Mouse (Mus musculus): ENCODE data around the gene Plcg1.

Plcg1 gene

DNA sequence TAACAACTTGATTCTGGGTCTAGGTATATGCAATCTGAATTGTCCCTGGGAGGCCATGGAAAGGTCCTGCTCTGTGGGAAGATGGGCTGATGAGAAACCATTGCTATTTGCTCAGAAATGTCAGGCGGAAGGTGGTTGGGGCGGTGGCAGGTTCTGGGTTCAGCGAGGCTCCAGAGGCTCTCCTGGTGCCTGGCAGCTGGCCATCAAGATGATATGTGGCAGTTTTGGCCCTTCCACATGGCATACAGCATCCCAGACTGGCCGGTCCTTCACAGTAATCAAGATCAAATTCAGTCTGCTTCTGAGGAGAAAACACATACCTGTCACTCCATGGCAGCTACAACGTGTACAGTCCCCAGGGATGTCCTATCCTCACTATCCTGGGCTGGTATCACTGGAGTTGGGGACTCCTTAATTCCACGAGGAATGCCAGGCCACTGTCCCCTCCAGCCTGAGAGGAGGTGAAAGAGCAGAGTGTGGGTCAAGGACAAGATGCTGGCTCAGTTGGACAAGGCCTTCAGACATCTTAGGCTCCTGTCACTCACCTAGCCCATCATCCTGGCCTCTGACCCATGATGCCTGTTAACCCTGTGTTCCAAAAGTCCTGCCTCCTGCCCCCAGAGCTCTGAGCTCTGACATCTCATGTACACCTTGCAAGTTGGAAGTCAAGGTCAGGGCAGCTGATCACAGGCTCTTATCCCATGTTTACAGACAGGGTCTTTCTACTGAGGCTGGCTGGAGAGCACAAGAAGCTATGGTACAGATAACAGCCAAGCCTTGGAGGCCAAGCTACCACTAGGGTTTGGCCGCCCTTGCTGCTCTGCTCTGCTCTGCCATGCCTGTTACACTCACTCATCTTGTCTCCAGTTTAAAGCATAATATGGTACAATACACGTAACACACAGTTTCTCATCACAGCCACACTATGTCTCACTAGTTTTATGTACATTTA lies 40.5 kb downstream of the Plcg1 start:
- DNase-seq, result no peak

- no peak for DNase-seq
Observed at GRCm38 (mm10) chr2:160778034-160778433, 46.9 kb downstream of the Plcg1 start.

GRCm38 (mm10) chr2:160780154-160780833 lies 49.2 kb downstream of the Plcg1 start:
- peak in 1 of 2 experiments; percentile 39 for DNase-seq

GRCm38 (mm10) chr2:160780834-160781219 lies 49.7 kb downstream of the Plcg1 start:
- DNase-seq, result no peak

GRCm38 (mm10) chr2:160786333-160786732 lies 55.2 kb downstream of the Plcg1 start:
- no peak for DNase-seq

DNA sequence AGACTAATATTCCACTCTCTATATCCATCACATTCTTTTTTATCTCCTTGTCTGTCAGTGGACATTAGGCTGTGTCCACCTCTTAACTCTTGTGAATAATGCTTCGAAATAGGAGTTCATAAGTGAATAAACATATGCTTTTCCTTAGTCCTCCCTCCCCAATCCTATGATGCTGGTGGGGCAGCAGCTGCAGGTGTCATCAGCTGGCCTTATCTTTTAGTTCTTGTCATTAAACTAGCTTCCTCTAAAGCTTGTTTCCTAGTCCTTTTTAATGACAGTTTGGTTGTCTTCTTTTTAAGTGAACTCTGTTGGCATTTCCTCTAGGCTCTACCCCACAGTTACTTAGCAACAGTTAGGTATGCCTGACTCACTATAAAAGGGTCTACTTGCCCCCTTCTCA lies 57.9 kb downstream of the Plcg1 start:
- DNase-seq, result no peak

GRCm38 (mm10) chr2:160789741-160790140 lies 58.6 kb downstream of the Plcg1 start:
- DNase-seq, result no peak

DNA sequence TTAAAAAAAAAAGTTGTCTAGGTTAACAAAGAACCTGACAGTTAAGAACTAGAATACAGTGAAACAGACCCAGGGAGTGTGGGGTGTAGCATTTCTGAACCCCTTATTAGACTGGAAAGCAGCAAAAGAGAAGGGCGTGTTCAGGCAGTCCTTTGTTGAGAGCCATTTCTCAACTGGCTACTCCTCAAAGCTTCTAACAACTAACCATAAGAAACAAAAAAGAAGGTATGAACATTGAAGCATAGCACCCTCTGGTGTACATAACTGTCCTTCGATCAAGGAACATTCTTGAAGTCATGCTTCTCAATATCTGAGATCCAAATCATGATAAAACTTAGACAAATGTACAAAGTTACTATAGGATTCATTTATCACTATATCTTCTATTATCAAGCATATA lies 62.0 kb downstream of the Plcg1 start:
- DNase-seq, result no peak

GRCm38 (mm10) chr2:160796973-160797372 lies 65.9 kb downstream of the Plcg1 start:
- DNase-seq, result peak in 1 of 2 experiments; percentile 27

DNA sequence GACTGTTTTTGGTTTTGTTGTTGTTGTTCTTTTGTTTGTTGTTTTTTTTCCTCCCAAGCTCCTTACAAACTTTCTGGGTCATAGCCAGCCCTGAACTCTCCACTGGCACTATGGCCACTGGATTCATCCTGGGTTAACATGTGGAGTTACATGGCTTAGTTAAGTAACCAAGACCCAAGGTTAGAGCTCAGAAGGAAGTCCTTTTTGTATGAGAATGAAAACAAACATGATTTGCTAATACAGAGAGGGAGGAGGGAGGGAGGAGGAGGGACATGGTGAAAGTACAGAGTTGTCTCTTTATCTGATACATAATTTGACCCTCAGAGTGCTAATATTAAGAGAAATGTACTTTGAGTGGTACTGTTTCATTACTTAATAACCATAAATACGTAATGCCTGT lies 67.1 kb downstream of the Plcg1 start:
- DNase-seq, result no peak

DNA sequence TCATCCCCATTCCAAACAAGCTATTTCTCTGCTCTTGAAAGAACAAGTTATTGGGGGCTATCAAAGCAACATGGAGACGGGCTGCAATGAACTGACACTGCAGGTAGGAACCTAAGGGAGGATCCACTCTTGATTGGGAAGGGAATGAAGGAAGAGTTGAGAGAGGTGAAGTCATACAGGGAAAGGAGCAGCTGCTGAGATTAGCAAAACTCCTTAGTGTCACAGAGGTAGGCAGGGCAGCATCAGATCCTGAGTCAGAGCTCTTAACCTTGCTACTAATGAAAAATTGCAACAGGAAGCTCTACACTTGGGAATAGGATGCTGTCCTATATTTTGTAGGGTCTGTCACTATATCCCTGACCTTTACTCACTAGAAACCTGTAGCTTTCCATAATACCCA lies 69.9 kb downstream of the Plcg1 start:
- no peak for DNase-seq

GRCm38 (mm10) chr2:160802326-160802725 lies 71.2 kb downstream of the Plcg1 start:
- no peak for DNase-seq

DNA sequence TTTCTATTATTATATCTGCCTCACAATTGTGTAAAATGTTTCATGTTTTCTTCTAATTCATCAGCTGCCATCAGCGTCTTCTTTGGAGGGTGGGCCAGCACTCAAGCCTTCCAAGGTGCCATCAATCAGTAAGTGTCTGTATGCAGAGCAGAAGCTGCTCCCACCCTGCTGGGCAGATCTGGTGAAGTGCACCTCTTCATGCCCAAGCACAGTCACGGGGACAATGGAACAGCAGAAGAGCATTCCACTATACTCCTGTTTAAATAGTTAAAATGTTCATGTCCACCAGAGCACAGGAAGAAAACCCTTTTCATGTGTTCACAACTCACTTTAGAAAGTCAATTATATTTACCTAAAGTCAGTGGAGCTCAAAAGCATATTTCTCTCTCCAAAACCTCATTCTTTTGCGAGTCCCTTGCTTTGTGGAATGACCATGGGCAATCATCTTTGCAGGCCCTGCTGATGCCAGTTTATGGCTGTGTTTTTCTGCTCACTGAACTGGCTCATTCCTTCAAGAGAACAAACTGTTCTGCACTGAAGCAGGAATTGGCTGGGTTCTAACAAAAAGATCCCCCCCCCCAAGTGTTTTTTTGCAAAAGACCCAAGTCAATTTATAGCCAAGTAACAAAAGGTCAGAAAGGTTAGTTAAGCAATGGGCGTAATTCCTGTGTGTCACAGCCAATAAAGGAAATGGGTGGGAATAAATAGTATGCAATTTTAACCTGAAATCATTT lies 73.9 kb downstream of the Plcg1 start:
- no peak for DNase-seq

DNA sequence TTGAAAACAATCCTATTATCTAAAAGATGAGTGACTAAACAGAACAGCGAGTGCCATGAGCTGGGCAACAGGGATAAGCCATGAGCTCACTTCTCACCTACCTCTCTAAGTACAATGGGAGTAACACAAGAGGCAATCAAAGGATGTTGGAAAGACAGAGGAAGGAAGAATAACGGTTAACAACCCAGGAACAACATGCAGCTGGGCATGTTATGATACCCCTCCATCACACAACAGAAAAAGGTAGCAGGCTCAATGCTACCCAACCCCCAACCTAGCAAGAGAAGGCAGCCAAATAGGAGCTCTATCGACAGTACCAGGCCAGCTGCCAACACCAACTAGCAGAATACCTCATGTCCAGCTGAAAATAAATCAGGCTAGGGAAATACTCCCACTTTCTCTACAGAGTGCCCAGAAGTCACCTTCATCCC lies 75.0 kb downstream of the Plcg1 start:
- no peak for DNase-seq

GRCm38 (mm10) chr2:160810376-160810775 lies 79.3 kb downstream of the Plcg1 start:
- DNase-seq, result no peak

DNA sequence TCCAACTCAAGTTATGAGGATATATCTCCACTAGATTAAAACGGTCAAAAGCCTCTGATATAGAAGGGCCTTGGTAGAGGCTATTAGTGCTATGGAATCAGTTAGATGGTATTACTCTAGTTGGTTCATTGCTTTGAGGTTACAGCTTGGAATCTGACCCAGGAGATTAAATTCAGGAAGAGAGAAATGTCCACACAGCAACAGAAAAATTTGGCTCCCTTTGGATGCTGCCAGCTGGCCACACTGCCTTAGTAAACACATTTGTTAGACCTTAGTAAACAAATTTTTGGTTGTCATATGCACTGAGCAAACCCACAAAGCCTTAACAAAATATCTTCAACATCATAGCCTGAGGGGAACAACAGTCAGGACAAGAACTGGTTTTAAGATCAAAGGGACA lies 79.7 kb downstream of the Plcg1 start:
- DNase-seq, result no peak
